Mouse (Mus musculus): ENCODE measurements at regions not wholly inside any gene's neighbourhood (a gene's known extent, or its start where the extent isn't known, plus 50 kb on each side); places are given as distances from the start of the nearest gene placed in this dataset.

- no peaks in the 10 kb centered on the region for H3K36me3 ChIP-seq (ENCODE audit: control insufficient read depth, insufficient read depth, low read length)
- H3K27me3 ChIP-seq (replicated peaks; ENCODE audit: control insufficient read depth, insufficient read depth, low read length), result no peaks in the 10 kb centered on the region
- no peak overlapping the region for H3K9ac ChIP-seq (ENCODE audit: low read length)
- no peaks in the 10 kb centered on the region for H3K9me3 ChIP-seq (replicated peaks; ENCODE audit: control insufficient read depth, low read length)
- H3K4me2 ChIP-seq (ENCODE audit: low read length), result no peak overlapping the region
- no peak for ATAC-seq
- no peak overlapping the region for H3K4me3 ChIP-seq (ENCODE audit: low read depth, low read length)
- DNase-seq (ENCODE audit: low spot score), result no peak
- H3K4me1 ChIP-seq (ENCODE audit: control insufficient read depth, insufficient read depth, low read length), result no peaks in the 10 kb centered on the region
- no peak overlapping the region for H3K27ac ChIP-seq (ENCODE audit: low read depth, low read length)
Observed at GRCm38 (mm10) chr14:16185246-16185645, 63.8 kb upstream of the Ngly1 start.

Measured in forebrain, embryonic 14.5 days (tissue).